Mouse (Mus musculus): Measurements from ENCODE around the gene Atf6b. TPM values are rescaled to one million over a fixed set of nuclear protein-coding genes. Genes with fewer than 3 reads are reported as not detected.

Atf6b gene
- polyA plus RNA-seq, 1 experiment = 27.9 TPM

GRCm38 (mm10) chr17:34655160-34655559 is 8.2 kb downstream of the Atf6b start:
- H3K27me3 ChIP-seq (ENCODE audit: control insufficient read depth, insufficient read depth, low read length) = no peaks in the 10 kb centered on the region
- no peak overlapping the region for H3K27ac ChIP-seq (ENCODE audit: control insufficient read depth, insufficient read depth, low read depth, low read length)
- peaks cover 16% of the 10 kb centered on the region for H3K36me3 ChIP-seq (ENCODE audit: control insufficient read depth, insufficient read depth, low read length)
- TF ChIP-seq CTCF (IDR thresholded peaks at IDR 0.05; ENCODE audit: control insufficient read depth, insufficient read depth, insufficient replicate concordance, low read depth, low read length) (no peak), POLR2A (IDR thresholded peaks at IDR 0.05; ENCODE audit: control insufficient read depth, low read depth, low read length) (no peak)
- H3K4me1 ChIP-seq (ENCODE audit: control insufficient read depth, insufficient read depth, low read length) = no peaks in the 10 kb centered on the region
- H3K4me3 ChIP-seq (ENCODE audit: control insufficient read depth, low read depth, low read length) = no peak overlapping the region

GRCm38 (mm10) chr17:34655581-34655991 is 8.6 kb downstream of the Atf6b start:
- peaks cover 15% of the 10 kb centered on the region for H3K36me3 ChIP-seq (ENCODE audit: control insufficient read depth, insufficient read depth, low read length)
- H3K4me1 ChIP-seq (ENCODE audit: control insufficient read depth, insufficient read depth, low read length) = no peaks in the 10 kb centered on the region
- H3K27ac ChIP-seq (ENCODE audit: control insufficient read depth, insufficient read depth, low read depth, low read length) = no peak overlapping the region
- no peak overlapping the region for H3K4me3 ChIP-seq (ENCODE audit: control insufficient read depth, low read depth, low read length)
- TF ChIP-seq POLR2A (IDR thresholded peaks at IDR 0.05; ENCODE audit: control insufficient read depth, low read depth, low read length) = no peak
- peak; percentile 28; the same call in 1 of the 2 replicates for TF ChIP-seq CTCF (IDR thresholded peaks at IDR 0.05; ENCODE audit: control insufficient read depth, insufficient read depth, insufficient replicate concordance, low read depth, low read length)
- no peaks in the 10 kb centered on the region for H3K27me3 ChIP-seq (ENCODE audit: control insufficient read depth, insufficient read depth, low read length)

GRCm38 (mm10) chr17:34656666-34657065 is 9.7 kb downstream of the Atf6b start:
- Histone ChIP-seq H3K4me1 (ENCODE audit: control insufficient read depth, insufficient read depth, low read length) (no peaks in the 10 kb centered on the region; the same call in 1 of the 2 replicates), H3K27me3 (ENCODE audit: control insufficient read depth, insufficient read depth, low read length) (no peaks in the 10 kb centered on the region), H3K4me3 (ENCODE audit: control insufficient read depth, low read depth, low read length) (no peak overlapping the region), H3K27ac (ENCODE audit: control insufficient read depth, insufficient read depth, low read depth, low read length) (no peak overlapping the region), H3K36me3 (ENCODE audit: control insufficient read depth, insufficient read depth, low read length) (peaks cover 12% of the 10 kb centered on the region)
- TF ChIP-seq POLR2A (IDR thresholded peaks at IDR 0.05; ENCODE audit: control insufficient read depth, low read depth, low read length) (no peak), CTCF (IDR thresholded peaks at IDR 0.05; ENCODE audit: control insufficient read depth, insufficient read depth, insufficient replicate concordance, low read depth, low read length) (no peak)

DNA sequence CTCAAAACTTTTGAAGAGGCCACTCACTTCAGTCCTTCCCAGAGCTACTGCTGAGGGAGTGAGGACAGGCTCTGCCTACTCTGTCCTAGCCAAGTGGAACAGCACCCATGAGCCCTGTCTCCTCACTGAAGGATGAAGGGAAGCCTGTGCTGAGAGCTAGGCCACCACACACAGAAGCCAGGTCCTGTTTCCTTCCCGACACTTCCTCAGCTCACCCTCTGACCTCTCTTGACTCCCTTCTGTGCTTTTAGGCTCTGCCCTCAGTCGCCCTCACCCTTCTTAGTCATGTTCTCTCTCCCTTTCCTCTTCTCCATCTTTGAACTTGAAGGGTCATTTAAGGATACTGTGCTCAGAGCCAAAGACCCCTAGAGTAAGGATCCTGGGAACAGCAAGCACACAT is 10.3 kb downstream of the Atf6b start:
- Histone ChIP-seq H3K4me3 (ENCODE audit: control insufficient read depth, low read depth, low read length) (no peak overlapping the region), H3K27ac (ENCODE audit: control insufficient read depth, insufficient read depth, low read depth, low read length) (no peak overlapping the region), H3K4me1 (ENCODE audit: control insufficient read depth, insufficient read depth, low read length) (no peaks in the 10 kb centered on the region; the same call in 1 of the 2 replicates), H3K27me3 (ENCODE audit: control insufficient read depth, insufficient read depth, low read length) (no peaks in the 10 kb centered on the region), H3K36me3 (ENCODE audit: control insufficient read depth, insufficient read depth, low read length) (peaks cover 9% of the 10 kb centered on the region)
- TF ChIP-seq CTCF (IDR thresholded peaks at IDR 0.05; ENCODE audit: control insufficient read depth, insufficient read depth, insufficient replicate concordance, low read depth, low read length) (no peak), POLR2A (IDR thresholded peaks at IDR 0.05; ENCODE audit: control insufficient read depth, low read depth, low read length) (no peak)

- H3K36me3 ChIP-seq (ENCODE audit: control insufficient read depth, insufficient read depth, low read length) = peaks cover 4% of the 10 kb centered on the region
- TF ChIP-seq POLR2A (IDR thresholded peaks at IDR 0.05; ENCODE audit: control insufficient read depth, low read depth, low read length) = no peak
- H3K27ac ChIP-seq (ENCODE audit: control insufficient read depth, insufficient read depth, low read depth, low read length) = no peak overlapping the region
- H3K4me1 ChIP-seq (ENCODE audit: control insufficient read depth, insufficient read depth, low read length) = no peaks in the 10 kb centered on the region; the same call in 1 of the 2 replicates
- H3K27me3 ChIP-seq (ENCODE audit: control insufficient read depth, insufficient read depth, low read length) = no peaks in the 10 kb centered on the region
- H3K4me3 ChIP-seq (ENCODE audit: control insufficient read depth, low read depth, low read length) = no peak overlapping the region
Observed at GRCm38 (mm10) chr17:34658145-34658544, 11.2 kb downstream of the Atf6b start.

DNA sequence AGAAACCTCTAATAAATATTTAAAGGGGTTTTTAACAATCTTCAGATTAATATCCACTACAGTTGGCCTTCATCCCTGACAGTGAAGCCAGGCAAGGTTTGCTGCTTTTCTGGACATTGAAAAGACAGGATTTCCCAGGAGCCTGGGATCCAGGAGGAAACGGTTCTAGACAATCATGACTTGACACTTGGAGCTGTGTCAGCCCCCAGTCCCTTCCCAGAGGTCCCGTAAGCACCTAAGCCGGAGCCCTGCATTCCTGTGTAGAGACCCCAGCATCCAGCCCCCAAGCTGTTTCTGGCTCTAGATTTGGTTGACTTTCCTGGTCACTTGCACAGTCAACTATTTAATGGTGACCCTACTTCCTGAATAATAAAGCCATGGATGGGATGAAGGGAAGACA is 11.6 kb downstream of the Atf6b start:
- H3K4me1 ChIP-seq (ENCODE audit: control insufficient read depth, insufficient read depth, low read length) = no peaks in the 10 kb centered on the region; the same call in 1 of the 2 replicates
- no peaks in the 10 kb centered on the region for H3K27me3 ChIP-seq (ENCODE audit: control insufficient read depth, insufficient read depth, low read length)
- no peak overlapping the region for H3K27ac ChIP-seq (ENCODE audit: control insufficient read depth, insufficient read depth, low read depth, low read length)
- H3K36me3 ChIP-seq (ENCODE audit: control insufficient read depth, insufficient read depth, low read length) = peaks cover under 1% of the 10 kb centered on the region
- no peak overlapping the region for H3K4me3 ChIP-seq (ENCODE audit: control insufficient read depth, low read depth, low read length)
- TF ChIP-seq CTCF (IDR thresholded peaks at IDR 0.05; ENCODE audit: control insufficient read depth, insufficient read depth, insufficient replicate concordance, low read depth, low read length) (no peak), POLR2A (IDR thresholded peaks at IDR 0.05; ENCODE audit: control insufficient read depth, low read depth, low read length) (no peak)

GRCm38 (mm10) chr17:34659181-34659896 is 12.4 kb downstream of the Atf6b start:
- Histone ChIP-seq H3K27me3 (ENCODE audit: control insufficient read depth, insufficient read depth, low read length) (no peaks in the 10 kb centered on the region), H3K36me3 (ENCODE audit: control insufficient read depth, insufficient read depth, low read length) (no peaks in the 10 kb centered on the region), H3K4me1 (ENCODE audit: control insufficient read depth, insufficient read depth, low read length) (no peaks in the 10 kb centered on the region; the same call in 1 of the 2 replicates), H3K27ac (ENCODE audit: control insufficient read depth, insufficient read depth, low read depth, low read length) (no peak overlapping the region), H3K4me3 (ENCODE audit: control insufficient read depth, low read depth, low read length) (no peak overlapping the region)
- TF ChIP-seq CTCF (IDR thresholded peaks at IDR 0.05; ENCODE audit: control insufficient read depth, insufficient read depth, insufficient replicate concordance, low read depth, low read length) (no peak), POLR2A (IDR thresholded peaks at IDR 0.05; ENCODE audit: control insufficient read depth, low read depth, low read length) (no peak)
